Mouse (Mus musculus) embryo, embryonic 11 days (tissue): ENCODE data around the gene Arhgef3.

Experiments
- DNase-seq: peaks from one replicate; pipeline ENCODE4 v3.0.0-alpha.2; 2015

Gene Arhgef3

GRCm38 (mm10) chr14:27115991-27116390, 1.3 kb downstream of the Arhgef3 start:
- no peak for DNase-seq

- DNase-seq = no peak
These were observed 2.0 kb downstream of the Arhgef3 start for GRCm38 (mm10) chr14:27116577-27117165.

- no peak for DNase-seq
These were observed 3.8 kb downstream of the Arhgef3 start for GRCm38 (mm10) chr14:27118546-27118945.

- DNase-seq = no peak
These were observed 7.9 kb downstream of the Arhgef3 start for GRCm38 (mm10) chr14:27122646-27123045.

GRCm38 (mm10) chr14:27123543-27123942, 8.8 kb downstream of the Arhgef3 start:
- DNase-seq = no peak

- DNase-seq = no peak
These were observed 15.3 kb downstream of the Arhgef3 start for GRCm38 (mm10) chr14:27130031-27130430.

- DNase-seq = no peak
These were observed 16.0 kb downstream of the Arhgef3 start for GRCm38 (mm10) chr14:27130676-27131075.

- DNase-seq = no peak
These were observed 16.8 kb downstream of the Arhgef3 start for GRCm38 (mm10) chr14:27131521-27131920.

- DNase-seq = no peak
These were observed 24.2 kb downstream of the Arhgef3 start for GRCm38 (mm10) chr14:27138891-27139290.

GRCm38 (mm10) chr14:27139968-27140367, 25.3 kb downstream of the Arhgef3 start:
- no peak for DNase-seq

GRCm38 (mm10) chr14:27141486-27141885, 26.8 kb downstream of the Arhgef3 start:
- DNase-seq = no peak

GRCm38 (mm10) chr14:27142680-27143079, 28.0 kb downstream of the Arhgef3 start:
- no peak for DNase-seq

GRCm38 (mm10) chr14:27145171-27146045, 30.7 kb downstream of the Arhgef3 start:
- DNase-seq = peak; percentile 28

- DNase-seq = no peak
These were observed 33.0 kb downstream of the Arhgef3 start for GRCm38 (mm10) chr14:27147726-27148125.

GRCm38 (mm10) chr14:27149401-27149800, 34.7 kb downstream of the Arhgef3 start:
- DNase-seq = no peak

GRCm38 (mm10) chr14:27150011-27150640, 35.4 kb downstream of the Arhgef3 start:
- DNase-seq = no peak

- DNase-seq = peak; percentile 61
These were observed 36.7 kb downstream of the Arhgef3 start for GRCm38 (mm10) chr14:27151432-27151831.

- no peak for DNase-seq
These were observed 40.4 kb downstream of the Arhgef3 start for GRCm38 (mm10) chr14:27155088-27155487.

GRCm38 (mm10) chr14:27156032-27156431, 41.3 kb downstream of the Arhgef3 start:
- DNase-seq = no peak

GRCm38 (mm10) chr14:27158133-27158532, 43.4 kb downstream of the Arhgef3 start:
- DNase-seq = no peak

GRCm38 (mm10) chr14:27158782-27159181, 44.1 kb downstream of the Arhgef3 start:
- DNase-seq = no peak

GRCm38 (mm10) chr14:27160762-27161161, 46.1 kb downstream of the Arhgef3 start:
- no peak for DNase-seq

GRCm38 (mm10) chr14:27164639-27165038, 49.9 kb downstream of the Arhgef3 start:
- DNase-seq = no peak

GRCm38 (mm10) chr14:27166751-27167150, 52.1 kb downstream of the Arhgef3 start:
- DNase-seq = no peak
